Mouse (Mus musculus) forebrain, embryonic 14.5 days (tissue): ENCODE data around the gene Clhc1. TPM values are rescaled to one million over a fixed set of nuclear protein-coding genes. Genes with fewer than 3 reads are reported as not detected.
"Not testable (repeated sequence)": the region's sequence is repeated elsewhere in the genome, so short reads cannot be mapped to it uniquely, and the experiment has no call there.

Source experiments
- ATAC-seq: fragments of 200-750 bp; cut with Nextera tagmentation; 2 replicates; pipeline ENCODE4 v1.8.0; 2017; ENCODE audit warnings: mild to moderate bottlenecking, moderate library complexity
- DNase-seq: peaks from one replicate; pipeline ENCODE4 v3.0.0-alpha.2; 2015; ENCODE audit warnings: low spot score
- H3K27ac ChIP-seq: fragments of 300-500 bp; sonication (generic); 2 replicates; pipeline ENCODE4 v1.5.1; 2014; ENCODE audit warnings: low read depth, mild to moderate bottlenecking, control low read depth, low read length, moderate library complexity
- H3K27me3 ChIP-seq: fragments of 300-500 bp; sonication (generic); replicated peaks from 2 replicates; pipeline ENCODE4 v1.6.1; 2014; ENCODE audit warnings: low read length, control low read depth, mixed read lengths; ENCODE audit not compliant: control insufficient read depth, insufficient read depth
- H3K36me3 ChIP-seq: fragments of 300-500 bp; sonication (generic); 2 replicates; pipeline ENCODE4 v1.6.1; 2014; ENCODE audit warnings: low read length, control low read depth; ENCODE audit not compliant: control insufficient read depth, insufficient read depth
- H3K4me1 ChIP-seq: fragments of 300-500 bp; sonication (generic); 2 replicates; pipeline ENCODE4 v1.6.1; 2014; ENCODE audit warnings: antibody characterized with exemption, low read length, control low read depth; ENCODE audit not compliant: control insufficient read depth, insufficient read depth
- H3K4me2 ChIP-seq: fragments of 300-500 bp; sonication (generic); 2 replicates; pipeline ENCODE4 v1.6.1; 2014; ENCODE audit warnings: mild to moderate bottlenecking, control low read depth, low read length
- H3K4me3 ChIP-seq: fragments of 300-500 bp; sonication (generic); 2 replicates; pipeline ENCODE4 v1.5.1; 2014; ENCODE audit warnings: low read depth, low read length, control low read depth
- H3K9ac ChIP-seq: fragments of 300-500 bp; sonication (generic); 2 replicates; pipeline ENCODE4 v1.6.1; 2014; ENCODE audit warnings: mild to moderate bottlenecking, low read length, control low read depth, moderate library complexity
- H3K9me3 ChIP-seq: fragments of 300-500 bp; sonication (generic); replicated peaks from 2 replicates; pipeline ENCODE4 v1.6.1; 2016; ENCODE audit warnings: low read length, control low read depth, mixed read lengths; ENCODE audit not compliant: control insufficient read depth
- WGBS: fragments of 180-500 bp; shearing (Covaris S2); extraction: QIAGEN DNeasy Blood & Tissue Kit; methylation state at CpG from one replicate; pipeline ENCODE4 v1.1.7; 2014; 5-methylcytosine and 5-hydroxymethylcytosine counted together
- polyA plus RNA-seq: library from polyadenylated mRNA; unstranded; fragments of >200 nt; fragmentation: Nextera tagmentation; extraction: Ambion mirVana; gene quantifications from 2 replicates; pipeline ENCODE4 v1.2.1, GENCODE M21; 2014

Clhc1 gene
- polyA plus RNA-seq, 1 experiment from 2014 or later = 0.10 TPM

GRCm38 (mm10) chr11:29525988-29526794, 21.6 kb upstream of the Clhc1 start, which contains the start of gene Mtif2:
Gene Mtif2 (plus strand): TSS chr11:29526408.
- peak within 1 kb of the TSS; percentile 69 for H3K4me3 ChIP-seq
- 3% methylated on average over 47 of the region's 47 CpGs for WGBS
- peak; percentile 97 for ATAC-seq

DNA sequence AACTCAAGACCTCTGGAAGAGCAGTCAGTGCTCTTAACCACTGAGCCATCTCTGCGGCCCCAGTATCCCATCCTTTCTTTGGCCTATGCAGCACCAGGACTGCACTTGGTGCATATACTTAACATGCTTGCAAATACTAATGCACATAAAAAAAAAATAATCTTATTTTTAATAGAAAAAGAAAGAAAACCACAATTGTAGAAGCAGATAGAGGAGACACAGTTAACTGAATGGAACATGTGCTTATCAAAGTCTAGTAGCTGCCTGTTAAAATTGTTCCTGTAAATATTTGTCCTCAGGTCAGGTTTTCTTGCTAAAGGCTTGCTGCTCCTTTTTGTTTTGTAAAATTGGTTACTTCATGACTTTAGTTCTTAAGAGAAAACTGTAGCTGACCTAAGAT, 9.5 kb upstream of the Clhc1 start:
- H3K27me3 ChIP-seq = no peaks in the 10 kb centered on the region
- WGBS = 100% methylated on average over 1 of the region's 1 CpGs
- no peak overlapping the region for H3K4me3 ChIP-seq
- H3K9ac ChIP-seq = no peak overlapping the region
- DNase-seq (no peak), ATAC-seq (no peak)
- no peaks in the 10 kb centered on the region for H3K9me3 ChIP-seq
- no peak overlapping the region for H3K27ac ChIP-seq
- H3K4me1 ChIP-seq = no peaks in the 10 kb centered on the region
- no peak overlapping the region for H3K4me2 ChIP-seq
- peaks cover 64% of the 10 kb centered on the region for H3K36me3 ChIP-seq

More at GRCm38 (mm10) chr11:29525988-29526794, 21.6 kb upstream of the Clhc1 start, which contains the start of gene Mtif2:
- peak; percentile 89 for DNase-seq
- Histone ChIP-seq H3K4me2 (peak within 1 kb of the TSS; percentile 79), H3K27me3 (no peaks in the 10 kb centered on the region), H3K27ac (peak within 1 kb of the TSS; percentile 71), H3K9me3 (no peaks in the 10 kb centered on the region), H3K4me1 (peaks cover 8% of the 10 kb centered on the region), H3K36me3 (peaks cover 12% of the 10 kb centered on the region), H3K9ac (peak within 1 kb of the TSS; percentile 84)

DNA sequence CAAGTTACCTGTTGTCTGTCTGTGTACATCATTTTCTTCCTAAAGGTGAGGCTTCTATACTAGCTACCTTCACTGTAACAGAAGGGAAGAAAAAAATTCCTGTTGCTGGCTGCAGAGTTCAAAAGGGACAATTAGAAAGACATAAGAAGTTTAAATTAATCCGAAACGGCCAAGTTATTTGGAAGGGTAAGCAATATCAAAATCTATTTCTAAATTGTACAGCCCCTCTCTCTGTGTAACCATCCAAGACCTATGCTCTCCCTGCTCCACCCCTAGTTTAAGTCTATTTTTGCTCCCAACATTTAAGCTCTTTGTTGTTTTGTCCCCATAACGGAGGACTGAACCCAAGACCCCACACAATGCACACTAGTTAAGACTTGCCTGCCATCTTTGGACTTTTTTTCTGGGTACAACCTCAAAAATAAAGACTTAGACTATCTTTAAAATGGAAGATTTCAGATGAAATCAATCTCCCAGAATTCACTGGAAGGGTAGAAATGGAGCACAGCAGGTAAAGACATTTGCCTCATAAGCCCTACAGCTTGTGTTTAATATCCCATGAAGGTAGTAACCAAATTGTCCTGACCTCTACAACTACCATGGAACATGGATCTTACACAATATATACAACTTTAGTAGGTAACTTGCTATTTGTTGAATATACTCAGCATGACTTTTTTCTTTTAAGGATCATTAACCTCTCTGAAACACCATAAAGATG, 3.4 kb upstream of the Clhc1 start:
- DNase-seq = no peak
- no peaks in the 10 kb centered on the region for H3K9me3 ChIP-seq
- ATAC-seq = no peak
- H3K36me3 ChIP-seq = peaks cover 53% of the 10 kb centered on the region
- no peak overlapping the region for H3K9ac ChIP-seq
- WGBS = 81% methylated on average over 3 of the region's 3 CpGs
- no peak overlapping the region for H3K4me2 ChIP-seq
- no peak overlapping the region for H3K4me3 ChIP-seq
- no peaks in the 10 kb centered on the region for H3K27me3 ChIP-seq
- H3K4me1 ChIP-seq = peaks cover 5% of the 10 kb centered on the region
- H3K27ac ChIP-seq = no peak overlapping the region

DNA sequence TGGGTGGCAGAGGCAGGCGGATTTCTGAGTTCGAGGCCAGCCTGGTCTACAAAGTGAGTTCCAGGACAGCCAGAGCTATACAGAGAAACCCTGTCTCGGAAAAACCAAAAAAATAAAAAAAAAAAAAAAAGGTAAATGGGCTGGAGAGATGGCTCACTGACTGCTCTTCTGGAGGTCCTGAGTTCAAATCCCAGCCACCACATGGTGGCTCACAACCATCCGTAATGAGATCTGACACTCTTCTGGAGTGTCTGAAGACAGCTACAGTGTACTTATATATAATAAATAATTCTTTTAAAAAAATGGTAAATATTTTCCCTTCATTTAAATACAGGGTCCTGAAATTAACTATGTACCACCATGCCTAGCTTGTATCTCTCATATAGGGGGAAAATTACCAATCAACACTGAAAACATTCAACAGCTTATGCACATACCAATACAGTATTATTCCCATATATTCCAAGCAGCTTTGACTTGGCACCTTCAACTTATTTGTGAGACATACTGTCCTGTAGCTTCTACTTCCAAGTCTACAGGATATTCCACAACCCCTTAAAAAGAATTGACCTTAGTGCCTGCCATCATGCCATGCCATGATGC, 2.5 kb upstream of the Clhc1 start:
- DNase-seq, H3K4me2 ChIP-seq, H3K4me1 ChIP-seq, H3K27me3 ChIP-seq, ATAC-seq, H3K27ac ChIP-seq, H3K4me3 ChIP-seq, H3K9me3 ChIP-seq, H3K9ac ChIP-seq: not testable (repeated sequence)
- peaks cover 50% of the 10 kb centered on the region for H3K36me3 ChIP-seq
- 86% methylated on average over 4 of the region's 4 CpGs for WGBS

DNA sequence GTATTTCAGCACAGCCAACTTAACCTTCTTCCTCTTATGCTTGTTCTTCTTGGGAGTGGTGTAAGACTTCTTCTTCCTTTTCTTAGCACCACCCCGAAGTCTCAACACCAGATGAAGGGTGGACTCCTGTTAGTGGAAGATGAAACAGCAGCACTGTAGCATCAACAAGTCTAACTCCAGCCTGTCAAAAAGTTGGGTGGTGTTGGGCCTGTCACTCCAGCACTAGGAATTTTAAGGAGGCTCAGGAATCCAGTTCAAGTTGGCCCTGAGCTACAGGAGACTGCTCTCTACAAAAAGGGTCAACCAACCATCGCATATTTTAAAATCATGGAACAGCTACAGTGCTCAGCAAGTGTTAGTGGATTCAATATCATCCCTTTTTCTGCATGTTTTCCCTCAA, 1.5 kb upstream of the Clhc1 start:
- DNase-seq, H3K4me1 ChIP-seq, H3K9me3 ChIP-seq, H3K27me3 ChIP-seq, H3K27ac ChIP-seq, ATAC-seq: not testable (repeated sequence)
- 95% methylated on average over 2 of the region's 2 CpGs for WGBS
- Histone ChIP-seq H3K4me2 (peak overlapping the region; percentile 75), H3K4me3 (peak overlapping the region; percentile 76; the same call in 1 of the 2 replicates), H3K9ac (peak overlapping the region; percentile 90; the same call in 1 of the 2 replicates), H3K36me3 (peaks cover 43% of the 10 kb centered on the region)

- H3K36me3 ChIP-seq = peaks cover 38% of the 10 kb centered on the region
- H3K4me1 ChIP-seq = peaks cover 5% of the 10 kb centered on the region
- no peaks in the 10 kb centered on the region for H3K27me3 ChIP-seq
- H3K9me3 ChIP-seq = no peaks in the 10 kb centered on the region
- peak overlapping the region; percentile 75 for H3K4me2 ChIP-seq
- no peak overlapping the region for H3K27ac ChIP-seq
- H3K9ac ChIP-seq = peak overlapping the region; percentile 90
- 16% methylated on average over 2 of the region's 2 CpGs for WGBS
- no peak for DNase-seq
- H3K4me3 ChIP-seq = peak overlapping the region; percentile 76
- ATAC-seq = no peak
These were observed 988 bp upstream of the Clhc1 start for GRCm38 (mm10) chr11:29546762-29547161.

GRCm38 (mm10) chr11:29547249-29547751, 450 bp upstream of the Clhc1 start:
- no peak for DNase-seq
- Histone ChIP-seq H3K4me3 (peak overlapping the region; percentile 76), H3K9ac (peak overlapping the region; percentile 90), H3K36me3 (peaks cover 33% of the 10 kb centered on the region), H3K4me2 (peak overlapping the region; percentile 75), H3K9me3 (no peaks in the 10 kb centered on the region), H3K27me3 (no peaks in the 10 kb centered on the region), H3K4me1 (peaks cover 5% of the 10 kb centered on the region), H3K27ac (peak overlapping the region; percentile 82; the same call in 1 of the 2 replicates)
- WGBS = 1% methylated on average over 27 of the region's 27 CpGs
- peak; percentile 24 for ATAC-seq

DNA sequence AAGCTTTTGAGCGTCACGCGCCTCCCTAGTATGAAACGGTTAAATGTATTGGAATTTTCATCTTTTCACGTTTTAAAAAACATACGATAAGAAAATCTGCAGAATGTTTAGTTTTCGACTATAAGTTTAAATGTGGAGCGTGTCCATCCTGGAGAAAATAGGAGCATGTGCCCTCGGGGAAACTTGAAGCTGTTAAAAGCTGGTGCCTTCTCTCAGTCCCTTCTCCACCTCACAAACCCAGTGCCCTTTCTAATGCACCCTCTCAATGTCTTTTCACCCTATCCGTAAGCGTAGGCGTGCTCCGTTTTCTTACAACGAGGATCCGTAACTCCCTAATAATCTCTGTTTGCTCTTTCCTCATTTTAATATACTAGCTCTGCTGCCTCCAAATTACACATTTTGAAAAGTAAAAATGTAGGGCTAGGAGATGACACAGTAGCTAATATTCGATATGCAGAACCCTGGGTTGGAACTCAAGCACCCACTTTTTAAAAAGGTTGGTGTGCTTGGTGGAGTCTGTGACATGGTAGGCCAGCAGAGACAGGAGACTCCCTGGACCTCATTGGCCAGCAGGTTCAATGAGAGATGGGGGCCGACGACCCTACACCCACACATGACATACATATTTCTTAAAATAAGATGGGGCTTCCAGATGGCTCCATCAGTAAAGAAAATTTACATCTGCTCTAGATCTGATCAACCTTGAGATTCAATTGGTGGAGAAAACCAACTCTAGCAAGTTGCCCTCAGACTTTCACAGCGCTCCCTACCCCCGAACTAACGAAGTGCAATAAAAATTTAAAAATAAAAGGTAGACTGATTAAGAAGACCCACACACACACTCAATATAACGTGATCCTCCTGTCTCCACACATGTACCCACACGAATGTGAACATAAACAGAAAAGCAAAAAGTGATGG, 1.0 kb downstream of the Clhc1 start:
- ATAC-seq = no peak
- H3K27ac ChIP-seq = no peak overlapping the region
- 28% methylated on average over 23 of the region's 23 CpGs for WGBS
- no peak for DNase-seq
- peak overlapping the region; percentile 75 for H3K4me2 ChIP-seq
- no peaks in the 10 kb centered on the region for H3K9me3 ChIP-seq
- peak overlapping the region; percentile 90 for H3K9ac ChIP-seq
- peaks cover 5% of the 10 kb centered on the region for H3K4me1 ChIP-seq
- H3K4me3 ChIP-seq = peak overlapping the region; percentile 76
- no peaks in the 10 kb centered on the region for H3K27me3 ChIP-seq
- H3K36me3 ChIP-seq = peaks cover 28% of the 10 kb centered on the region
